Mouse (Mus musculus) heart, embryonic 12.5 days (tissue): ENCODE measurements around the gene Frmd7. TPM values are rescaled to one million over a fixed set of nuclear protein-coding genes. Genes with fewer than 3 reads are reported as not detected.

Experiments used
- ATAC-seq: fragments of 200-750 bp; cut with Nextera tagmentation; 2 replicates; pipeline ENCODE4 v1.8.0; 2017; ENCODE audit warnings: moderate TSS enrichment, moderate library complexity; ENCODE audit not compliant: insufficient number of reproducible peaks, low FRiP score
- H3K27ac ChIP-seq: fragments of 300-500 bp; sonication (generic); 2 replicates; pipeline ENCODE4 v1.5.1; 2016; ENCODE audit warnings: mild to moderate bottlenecking, moderate library complexity; ENCODE audit not compliant: poor library complexity, severe bottlenecking
- H3K27me3 ChIP-seq: fragments of 300-500 bp; sonication (generic); replicated peaks from 2 replicates; pipeline ENCODE4 v1.6.1; 2016; ENCODE audit warnings: mild to moderate bottlenecking, moderate library complexity
- H3K36me3 ChIP-seq: fragments of 300-500 bp; sonication (generic); 2 replicates; pipeline ENCODE4 v1.6.1; 2016; ENCODE audit warnings: mild to moderate bottlenecking, moderate library complexity
- H3K4me1 ChIP-seq: fragments of 300-500 bp; sonication (generic); replicated peaks from 2 replicates; pipeline ENCODE4 v1.6.1; 2016; ENCODE audit warnings: mild to moderate bottlenecking
- H3K4me2 ChIP-seq: fragments of 300-500 bp; sonication (generic); 2 replicates; pipeline ENCODE4 v1.6.1; 2016; ENCODE audit warnings: mild to moderate bottlenecking, moderate library complexity
- H3K4me3 ChIP-seq: fragments of 300-500 bp; sonication (generic); 2 replicates; pipeline ENCODE4 v1.5.1; 2016; ENCODE audit warnings: mild to moderate bottlenecking
- H3K9ac ChIP-seq: fragments of 300-500 bp; sonication (generic); 2 replicates; pipeline ENCODE4 v1.6.1; 2016; ENCODE audit warnings: mild to moderate bottlenecking, moderate library complexity
- H3K9me3 ChIP-seq: fragments of 300-500 bp; sonication (generic); replicated peaks from 2 replicates; pipeline ENCODE4 v1.6.1; 2016; ENCODE audit warnings: mild to moderate bottlenecking, moderate library complexity
- WGBS: fragments of 180-500 bp; shearing (Covaris S2); methylation state at CpG from one replicate; pipeline ENCODE4 v1.1.7; 2016; 5-methylcytosine and 5-hydroxymethylcytosine counted together
- polyA plus RNA-seq: library from polyadenylated mRNA; unstranded; fragments of >200 nt; fragmentation: Nextera tagmentation; extraction: Ambion mirVana; gene quantifications from 2 replicates; pipeline ENCODE4 v1.2.1, GENCODE M21; 2016

Frmd7 gene
- polyA plus RNA-seq, 1 experiment from 2014 or later: 0.31 TPM

DNA sequence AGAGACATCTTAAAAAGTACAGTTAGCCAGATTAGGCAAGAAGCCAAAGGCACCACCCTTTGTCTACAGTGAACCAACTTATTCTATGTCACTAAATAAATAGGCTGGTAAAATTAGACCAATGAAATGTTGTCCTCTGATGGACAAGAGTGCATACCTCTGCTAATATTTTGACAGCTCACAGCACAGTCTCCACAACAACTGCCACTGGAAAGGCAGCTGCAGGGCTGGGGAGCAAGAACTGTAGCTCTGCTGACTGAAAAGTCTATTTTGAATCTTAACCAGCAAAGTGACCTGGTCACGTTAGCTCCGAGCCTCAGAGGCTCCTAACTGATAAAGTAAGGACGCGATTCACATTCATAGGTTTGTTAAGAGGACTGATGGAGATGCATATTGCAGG is 5.6 kb upstream of the Frmd7 start:
- Histone ChIP-seq H3K9me3 (no peaks in the 10 kb centered on the region), H3K27ac (peak overlapping the region; percentile 62), H3K27me3 (no peaks in the 10 kb centered on the region), H3K4me2 (no peak overlapping the region; the same call in 1 of the 2 replicates), H3K4me3 (no peak overlapping the region), H3K9ac (no peak overlapping the region), H3K36me3 (no peaks in the 10 kb centered on the region), H3K4me1 (no peaks in the 10 kb centered on the region)
- WGBS: 42% methylated on average over 4 of the region's 4 CpGs
- ATAC-seq: no peak

DNA sequence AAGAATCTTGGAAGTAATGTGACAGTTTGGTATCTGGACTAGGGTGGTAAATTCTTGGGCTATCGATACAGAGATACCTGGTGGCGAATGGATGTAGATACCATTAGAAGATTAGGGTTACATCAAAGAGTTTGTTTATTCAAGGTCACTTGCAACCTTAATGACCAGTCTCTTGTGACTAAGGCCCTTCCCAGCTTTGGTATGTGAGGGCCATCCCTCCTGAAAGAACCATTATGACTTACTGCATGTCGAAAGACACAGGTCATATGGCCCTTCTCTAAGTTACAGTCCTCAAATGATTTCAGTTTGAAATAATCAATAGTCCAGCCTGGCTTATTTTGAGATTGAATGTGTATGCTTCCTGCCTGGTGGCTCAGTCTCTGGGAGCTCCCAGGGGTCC is 5.4 kb downstream of the Frmd7 start:
- H3K36me3 ChIP-seq: no peaks in the 10 kb centered on the region
- H3K4me2 ChIP-seq: no peak overlapping the region
- no peak for ATAC-seq
- H3K4me3 ChIP-seq: no peak overlapping the region
- 75% methylated on average over 3 of the region's 3 CpGs for WGBS
- no peak overlapping the region for H3K9ac ChIP-seq
- H3K27me3 ChIP-seq: no peaks in the 10 kb centered on the region
- H3K4me1 ChIP-seq: peaks cover 14% of the 10 kb centered on the region
- H3K27ac ChIP-seq: no peak overlapping the region
- no peaks in the 10 kb centered on the region for H3K9me3 ChIP-seq

DNA sequence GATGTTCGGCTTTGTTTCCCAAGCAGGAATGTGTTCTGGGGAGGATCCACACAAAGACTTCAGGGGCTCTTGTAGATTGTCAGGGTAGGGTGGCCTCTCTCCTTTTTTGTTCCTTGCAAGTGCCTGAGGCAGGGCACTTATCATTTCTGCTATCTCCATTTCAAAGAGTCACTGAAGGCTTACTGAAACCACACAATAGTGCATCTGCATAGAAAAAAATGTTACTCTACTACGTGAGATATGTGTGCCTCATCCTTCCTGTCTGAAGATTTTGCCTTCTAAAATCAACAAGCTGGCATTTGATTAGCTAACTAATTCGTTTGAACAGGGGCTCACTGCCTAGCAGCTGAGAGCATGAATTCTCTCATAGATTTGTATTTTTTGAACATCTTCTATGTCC is 12.2 kb downstream of the Frmd7 start:
- no peak for ATAC-seq
- H3K4me2 ChIP-seq: no peak overlapping the region
- 45% methylated on average over 3 of the region's 3 CpGs for WGBS
- no peaks in the 10 kb centered on the region for H3K9me3 ChIP-seq
- H3K9ac ChIP-seq: no peak overlapping the region
- H3K4me3 ChIP-seq: no peak overlapping the region
- no peak overlapping the region for H3K27ac ChIP-seq
- no peaks in the 10 kb centered on the region for H3K27me3 ChIP-seq
- H3K36me3 ChIP-seq: no peaks in the 10 kb centered on the region
- peaks cover 14% of the 10 kb centered on the region for H3K4me1 ChIP-seq

DNA sequence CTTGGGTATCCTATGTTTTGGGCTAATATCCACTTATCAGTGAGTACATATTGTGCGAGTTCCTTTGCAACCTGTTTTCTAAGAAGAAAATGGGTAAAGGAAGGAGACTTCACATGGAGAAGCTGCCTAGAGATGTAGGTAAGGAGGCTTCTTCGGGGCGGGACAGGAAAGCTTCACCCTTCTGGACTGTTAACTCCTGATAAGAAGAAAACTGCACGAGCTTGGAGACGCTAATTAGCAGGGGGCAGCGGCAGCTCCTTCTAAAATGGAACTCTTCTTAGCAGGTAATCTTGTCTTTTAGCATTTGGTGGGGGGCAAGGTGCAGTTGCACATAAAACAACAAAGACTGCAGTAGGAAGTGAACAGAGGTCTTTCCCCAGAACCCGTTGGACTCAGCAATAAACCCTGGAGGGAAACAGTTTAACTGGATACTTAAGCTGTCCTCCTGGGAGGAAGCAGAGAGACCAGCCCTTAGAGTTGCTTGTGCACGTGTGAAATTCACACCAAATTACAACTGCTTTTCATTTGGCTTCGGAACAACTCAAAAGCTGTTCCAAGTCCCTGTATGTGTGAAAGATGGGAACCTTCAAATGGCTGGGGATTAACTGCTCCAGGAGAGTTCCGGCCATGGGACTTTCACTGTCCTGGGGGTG is 15.5 kb downstream of the Frmd7 start:
- H3K27me3 ChIP-seq: no peaks in the 10 kb centered on the region
- no peak for ATAC-seq
- no peak overlapping the region for H3K4me3 ChIP-seq
- no peak overlapping the region for H3K4me2 ChIP-seq
- no peaks in the 10 kb centered on the region for H3K9me3 ChIP-seq
- no peaks in the 10 kb centered on the region for H3K36me3 ChIP-seq
- 56% methylated on average over 10 of the region's 10 CpGs for WGBS
- H3K4me1 ChIP-seq: no peaks in the 10 kb centered on the region
- no peak overlapping the region for H3K9ac ChIP-seq
- H3K27ac ChIP-seq: no peak overlapping the region

DNA sequence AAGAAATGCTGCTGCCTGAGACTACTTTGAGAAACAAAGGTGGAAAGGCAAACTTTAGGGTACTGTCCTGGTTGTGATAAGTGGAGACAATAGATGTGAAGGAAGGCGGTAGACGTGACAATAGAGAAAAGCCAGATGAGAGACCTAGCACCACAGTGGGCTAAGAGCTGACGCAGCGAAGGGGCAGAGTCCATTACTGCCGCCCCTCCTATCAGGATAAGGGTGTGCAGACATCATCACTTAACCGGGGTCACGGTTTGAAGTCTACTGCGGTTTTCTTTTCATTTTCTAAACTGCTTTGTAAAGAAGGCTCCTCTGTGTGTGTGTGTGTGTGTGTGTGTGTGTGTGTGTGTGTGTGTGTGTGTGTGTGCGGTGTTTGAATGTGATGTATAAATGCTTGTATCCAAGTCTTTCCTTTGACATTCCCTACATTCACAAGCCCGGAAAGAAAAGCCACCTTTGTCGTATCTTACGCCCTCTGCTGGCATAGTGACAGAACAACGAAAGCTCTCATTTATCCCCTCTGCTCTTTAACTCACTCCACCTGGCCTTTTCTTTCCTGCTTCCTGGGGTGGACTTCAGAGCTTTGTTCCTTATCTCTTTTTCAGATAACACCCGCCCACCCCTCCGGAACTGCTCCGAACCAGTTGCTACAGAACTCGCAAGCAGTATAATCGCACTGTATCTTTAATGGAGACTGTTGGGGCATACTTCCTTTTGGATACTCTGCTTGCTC is 17.7 kb downstream of the Frmd7 start:
- no peak for ATAC-seq
- Histone ChIP-seq H3K4me1 (no peaks in the 10 kb centered on the region), H3K9ac (no peak overlapping the region), H3K4me2 (peak overlapping the region; percentile 48), H3K27me3 (no peaks in the 10 kb centered on the region), H3K4me3 (no peak overlapping the region; the same call in 1 of the 2 replicates), H3K9me3 (no peaks in the 10 kb centered on the region), H3K36me3 (no peaks in the 10 kb centered on the region), H3K27ac (no peak overlapping the region)
- 33% methylated on average over 18 of the region's 18 CpGs for WGBS

DNA sequence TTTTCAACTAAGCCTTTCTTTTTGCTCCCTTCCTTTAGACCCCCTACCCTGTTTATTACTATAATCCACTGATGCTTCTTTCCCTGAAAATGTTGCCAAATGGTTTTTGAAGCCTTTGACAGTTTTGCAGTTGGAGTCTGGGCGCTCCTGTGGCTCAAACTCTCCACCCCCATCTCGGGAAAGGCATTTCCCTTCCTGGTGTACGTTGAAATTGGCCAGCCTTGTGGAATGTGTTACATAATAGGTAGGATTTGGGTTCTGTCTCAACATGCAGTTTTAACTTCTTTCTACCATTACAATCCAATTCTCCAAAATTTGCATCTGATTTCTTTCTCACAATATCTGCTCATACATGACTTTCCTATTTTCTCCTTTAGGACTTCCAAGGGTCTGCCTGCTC is 23.8 kb downstream of the Frmd7 start:
- no peaks in the 10 kb centered on the region for H3K36me3 ChIP-seq
- no peak overlapping the region for H3K4me2 ChIP-seq
- no peak overlapping the region for H3K27ac ChIP-seq
- WGBS: 34% methylated on average over 3 of the region's 3 CpGs
- no peaks in the 10 kb centered on the region for H3K9me3 ChIP-seq
- H3K4me3 ChIP-seq: no peak overlapping the region
- H3K27me3 ChIP-seq: no peaks in the 10 kb centered on the region
- no peak overlapping the region for H3K9ac ChIP-seq
- ATAC-seq: no peak
- no peaks in the 10 kb centered on the region for H3K4me1 ChIP-seq

GRCm38 (mm10) chrX:50917389-50917788 is 25.1 kb downstream of the Frmd7 start:
- no peak overlapping the region for H3K9ac ChIP-seq
- H3K9me3 ChIP-seq: no peaks in the 10 kb centered on the region
- no peak overlapping the region for H3K27ac ChIP-seq
- H3K4me2 ChIP-seq: no peak overlapping the region
- H3K36me3 ChIP-seq: no peaks in the 10 kb centered on the region
- ATAC-seq: no peak
- 47% methylated on average over 3 of the region's 3 CpGs for WGBS
- no peak overlapping the region for H3K4me3 ChIP-seq
- no peaks in the 10 kb centered on the region for H3K4me1 ChIP-seq
- H3K27me3 ChIP-seq: no peaks in the 10 kb centered on the region

DNA sequence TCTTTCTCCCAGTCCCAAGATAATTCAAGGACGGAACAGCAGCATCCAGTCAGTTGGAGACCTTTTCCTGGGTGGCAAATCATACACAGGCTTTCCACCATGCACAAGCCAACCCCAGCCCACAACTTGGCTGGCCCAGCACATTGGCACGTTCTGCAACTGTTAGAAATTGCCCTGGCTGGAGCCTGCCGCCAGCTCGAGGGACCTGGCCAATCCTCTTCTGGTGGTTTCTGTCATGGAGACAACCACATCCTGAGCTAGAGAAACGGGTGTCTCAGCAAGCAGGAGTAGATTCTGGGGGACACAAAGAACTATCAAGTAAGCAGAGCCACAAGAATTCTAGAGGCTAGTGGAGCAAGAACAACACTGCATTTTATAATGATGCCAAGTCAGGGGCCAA is 32.6 kb downstream of the Frmd7 start:
- H3K9me3 ChIP-seq: no peaks in the 10 kb centered on the region
- H3K36me3 ChIP-seq: no peaks in the 10 kb centered on the region
- no peak overlapping the region for H3K4me2 ChIP-seq
- no peak overlapping the region for H3K9ac ChIP-seq
- ATAC-seq: no peak
- H3K4me1 ChIP-seq: no peaks in the 10 kb centered on the region
- WGBS: 77% methylated on average over 5 of the region's 5 CpGs
- no peaks in the 10 kb centered on the region for H3K27me3 ChIP-seq
- no peak overlapping the region for H3K27ac ChIP-seq
- no peak overlapping the region for H3K4me3 ChIP-seq

GRCm38 (mm10) chrX:50903497-50903896 is 39.0 kb downstream of the Frmd7 start:
- H3K4me2 ChIP-seq: no peak overlapping the region
- WGBS: 83% methylated on average over 3 of the region's 3 CpGs
- no peaks in the 10 kb centered on the region for H3K9me3 ChIP-seq
- no peaks in the 10 kb centered on the region for H3K36me3 ChIP-seq
- H3K4me3 ChIP-seq: no peak overlapping the region
- H3K4me1 ChIP-seq: no peaks in the 10 kb centered on the region
- no peak overlapping the region for H3K9ac ChIP-seq
- no peak overlapping the region for H3K27ac ChIP-seq
- ATAC-seq: no peak
- H3K27me3 ChIP-seq: no peaks in the 10 kb centered on the region

- no peak for ATAC-seq
- H3K4me2 ChIP-seq: no peak overlapping the region
- H3K4me1 ChIP-seq: 0 out of 2 replicates have a peak, but pooled peaks cover 2% of the 10 kb centered on the region
- no peak overlapping the region for H3K4me3 ChIP-seq
- no peak overlapping the region for H3K9ac ChIP-seq
- no peak overlapping the region for H3K27ac ChIP-seq
- no peaks in the 10 kb centered on the region for H3K27me3 ChIP-seq
- H3K36me3 ChIP-seq: no peaks in the 10 kb centered on the region
- 76% methylated on average over 2 of the region's 2 CpGs for WGBS
- no peaks in the 10 kb centered on the region for H3K9me3 ChIP-seq
These were observed 54.5 kb downstream of the Frmd7 start for GRCm38 (mm10) chrX:50887999-50888398.

GRCm38 (mm10) chrX:50874246-50875002 is 68.1 kb downstream of the Frmd7 start:
- no peak overlapping the region for H3K9ac ChIP-seq
- no peak overlapping the region for H3K4me2 ChIP-seq
- H3K4me3 ChIP-seq: no peak overlapping the region
- no peak overlapping the region for H3K27ac ChIP-seq
- H3K27me3 ChIP-seq: no peaks in the 10 kb centered on the region
- H3K36me3 ChIP-seq: no peaks in the 10 kb centered on the region
- 77% methylated on average over 6 of the region's 6 CpGs for WGBS
- ATAC-seq: no peak
- no peaks in the 10 kb centered on the region for H3K9me3 ChIP-seq
- H3K4me1 ChIP-seq: no peaks in the 10 kb centered on the region
